Mouse (Mus musculus) lung, postnatal 4 days (tissue): ENCODE measurements around the gene Sox6.

Experiments
- DNase-seq, 2 experiments: peaks; one replicate each; pipeline ENCODE4 v3.0.0; 2021

Sox6 gene

GRCm38 (mm10) chr7:115745672-115746253, 292.8 kb downstream of the Sox6 start:
- DNase-seq: no peak

GRCm38 (mm10) chr7:115734137-115734536, 304.5 kb downstream of the Sox6 start:
- peak; percentile 10 to 23 for DNase-seq

- DNase-seq: no peak
These were observed 305.8 kb downstream of the Sox6 start for GRCm38 (mm10) chr7:115732824-115733223.

- no peak for DNase-seq
These were observed 311.8 kb downstream of the Sox6 start for GRCm38 (mm10) chr7:115726776-115727175.

GRCm38 (mm10) chr7:115724404-115724803, 314.2 kb downstream of the Sox6 start:
- DNase-seq: no peak

- DNase-seq: no peak
These were observed 316.7 kb downstream of the Sox6 start for GRCm38 (mm10) chr7:115721624-115722540.

- no peak for DNase-seq
These were observed 318.8 kb downstream of the Sox6 start for GRCm38 (mm10) chr7:115719791-115720190.

- DNase-seq: peak in 1 of 2 experiments; percentile 8
These were observed 332.5 kb downstream of the Sox6 start for GRCm38 (mm10) chr7:115706141-115706540.

- no peak for DNase-seq
These were observed 340.5 kb downstream of the Sox6 start for GRCm38 (mm10) chr7:115698105-115698504.

GRCm38 (mm10) chr7:115693206-115693605, 345.4 kb downstream of the Sox6 start:
- DNase-seq: no peak

- no peak for DNase-seq
These were observed 347.5 kb downstream of the Sox6 start for GRCm38 (mm10) chr7:115691091-115691490.

- DNase-seq: no peak
These were observed 351.9 kb downstream of the Sox6 start for GRCm38 (mm10) chr7:115686687-115687086.

GRCm38 (mm10) chr7:115684142-115684541, 354.5 kb downstream of the Sox6 start:
- DNase-seq: no peak

- DNase-seq: no peak
These were observed 366.8 kb downstream of the Sox6 start for GRCm38 (mm10) chr7:115671749-115672148.

- DNase-seq: peak; percentile 24 to 51
These were observed 367.3 kb downstream of the Sox6 start for GRCm38 (mm10) chr7:115671272-115671671.

GRCm38 (mm10) chr7:115669207-115670004, 369.2 kb downstream of the Sox6 start:
- peak; percentile 51 to 66 for DNase-seq

- DNase-seq: no peak
These were observed 371.8 kb downstream of the Sox6 start for GRCm38 (mm10) chr7:115666686-115667382.

GRCm38 (mm10) chr7:115663399-115663798, 375.2 kb downstream of the Sox6 start:
- no peak for DNase-seq

- DNase-seq: no peak
These were observed 376.5 kb downstream of the Sox6 start for GRCm38 (mm10) chr7:115662121-115662520.

- no peak for DNase-seq
These were observed 391.9 kb downstream of the Sox6 start for GRCm38 (mm10) chr7:115646696-115647095.

- no peak for DNase-seq
These were observed 392.6 kb downstream of the Sox6 start for GRCm38 (mm10) chr7:115645971-115646447.

- DNase-seq: no peak
These were observed 393.2 kb downstream of the Sox6 start for GRCm38 (mm10) chr7:115645272-115645970.
